Mouse (Mus musculus) hindbrain, embryonic 15.5 days (tissue): Measurements from ENCODE around the gene Tex261. TPM values are rescaled to one million over a fixed set of nuclear protein-coding genes. Genes with fewer than 3 reads are reported as not detected.
A peak's percentile ranks its signal among the peaks of the same experiment; 100 is the strongest.

ENCODE experiments used
- ATAC-seq: fragments of 200-750 bp; cut with Nextera tagmentation; 2 replicates; pipeline ENCODE4 v1.8.0; 2017; ENCODE audit warnings: low read depth, moderate number of reproducible peaks, moderate TSS enrichment; ENCODE audit not compliant: low FRiP score
- H3K27ac ChIP-seq: fragments of 300-500 bp; sonication (generic); replicated peaks from 2 replicates; pipeline ENCODE4 v1.5.1; 2015; ENCODE audit warnings: mild to moderate bottlenecking, inconsistent platforms
- H3K27me3 ChIP-seq: fragments of 300-500 bp; sonication (generic); 2 replicates; pipeline ENCODE4 v1.6.1; 2015; ENCODE audit warnings: control low read depth, inconsistent platforms
- H3K36me3 ChIP-seq: fragments of 300-500 bp; sonication (generic); 2 replicates; pipeline ENCODE4 v1.6.1; 2015; ENCODE audit warnings: control low read depth, inconsistent platforms
- H3K4me1 ChIP-seq: fragments of 300-500 bp; sonication (generic); replicated peaks from 2 replicates; pipeline ENCODE4 v1.6.1; 2015; ENCODE audit warnings: control low read depth, inconsistent platforms
- H3K4me2 ChIP-seq: fragments of 300-500 bp; sonication (generic); 2 replicates; pipeline ENCODE4 v1.6.1; 2015; ENCODE audit warnings: moderate library complexity, mild to moderate bottlenecking, inconsistent platforms
- H3K4me3 ChIP-seq: fragments of 300-500 bp; sonication (generic); 2 replicates; pipeline ENCODE4 v1.5.1; 2015; ENCODE audit warnings: mild to moderate bottlenecking, inconsistent platforms
- H3K9ac ChIP-seq: fragments of 300-500 bp; sonication (generic); 2 replicates; pipeline ENCODE4 v1.6.1; 2015; ENCODE audit warnings: inconsistent platforms
- H3K9me3 ChIP-seq: fragments of 300-500 bp; sonication (generic); 2 replicates; pipeline ENCODE4 v1.6.1; 2016; ENCODE audit warnings: control low read depth, inconsistent platforms
- WGBS: fragments of 180-500 bp; shearing (Covaris S2); methylation state at CpG from one replicate; pipeline ENCODE4 v1.1.7; 2015; 5-methylcytosine and 5-hydroxymethylcytosine counted together
- polyA plus RNA-seq: library from polyadenylated mRNA; unstranded; fragments of >200 nt; fragmentation: Nextera tagmentation; extraction: Ambion mirVana; gene quantifications from 2 replicates; pipeline ENCODE4 v1.2.1, GENCODE M21; 2015

The Tex261 gene
- polyA plus RNA-seq, result 61.4 and 73.5 TPM in 2 replicates

GRCm38 (mm10) chr6:83775638-83776293 lies at the start of gene Tex261:
Gene Tex261, minus strand, starts transcription at chr6:83775813.
- Histone ChIP-seq H3K4me1 (peaks cover 33% of the 10 kb centered on the region), H3K4me3 (peak within 1 kb of the TSS; percentile 76), H3K27ac (peak within 1 kb of the TSS; percentile 83), H3K36me3 (no peaks in the 10 kb centered on the region; the same call in none of the 2 replicates), H3K4me2 (peak within 1 kb of the TSS; percentile 81), H3K27me3 (no peaks in the 10 kb centered on the region), H3K9me3 (no peaks in the 10 kb centered on the region), H3K9ac (peak within 1 kb of the TSS; percentile 81)
- peak; percentile 96 for ATAC-seq
- WGBS, result under 1% methylated on average over 45 of the region's 45 CpGs

- Histone ChIP-seq H3K4me3 (no peak overlapping the region), H3K4me1 (peaks cover 2% of the 10 kb centered on the region; the same call in 1 of the 2 replicates), H3K9ac (no peak overlapping the region), H3K9me3 (no peaks in the 10 kb centered on the region), H3K36me3 (no peaks in the 10 kb centered on the region), H3K4me2 (no peak overlapping the region), H3K27me3 (no peaks in the 10 kb centered on the region), H3K27ac (no peak overlapping the region)
- ATAC-seq, result no peak
- WGBS, result 41% methylated on average over 2 of the region's 2 CpGs
Measured at GRCm38 (mm10) chr6:83821856-83822255, 46.2 kb upstream of the Tex261 start.

- ATAC-seq, result no peak
Measured at GRCm38 (mm10) chr6:83820727-83821515, 45.3 kb upstream of the Tex261 start.

GRCm38 (mm10) chr6:83818996-83819395 lies 43.4 kb upstream of the Tex261 start:
- WGBS, result 87% methylated on average over 1 of the region's 1 CpGs
- no peaks in the 10 kb centered on the region for H3K9me3 ChIP-seq
- peaks cover 2% of the 10 kb centered on the region; the same call in 1 of the 2 replicates for H3K4me1 ChIP-seq
- H3K9ac ChIP-seq, result no peak overlapping the region
- H3K27me3 ChIP-seq, result no peaks in the 10 kb centered on the region
- peaks cover 4% of the 10 kb centered on the region for H3K36me3 ChIP-seq
- H3K4me3 ChIP-seq, result no peak overlapping the region
- no peak overlapping the region for H3K4me2 ChIP-seq
- H3K27ac ChIP-seq, result no peak overlapping the region
- no peak for ATAC-seq

More at GRCm38 (mm10) chr6:83820727-83821515, 45.3 kb upstream of the Tex261 start:
- H3K36me3 ChIP-seq, result no peaks in the 10 kb centered on the region; the same call in 1 of the 2 replicates
- no peaks in the 10 kb centered on the region for H3K9me3 ChIP-seq
- no peak overlapping the region for H3K27ac ChIP-seq
- no peak overlapping the region for H3K4me3 ChIP-seq
- no peak overlapping the region for H3K4me2 ChIP-seq
- WGBS, result 79% methylated on average over 2 of the region's 2 CpGs
- no peaks in the 10 kb centered on the region for H3K27me3 ChIP-seq
- H3K4me1 ChIP-seq, result peaks cover 2% of the 10 kb centered on the region; the same call in 1 of the 2 replicates
- no peak overlapping the region for H3K9ac ChIP-seq

GRCm38 (mm10) chr6:83815801-83816200 lies 40.2 kb upstream of the Tex261 start:
- Histone ChIP-seq H3K4me3 (no peak overlapping the region), H3K4me1 (no peaks in the 10 kb centered on the region), H3K9me3 (no peaks in the 10 kb centered on the region), H3K4me2 (no peak overlapping the region), H3K27ac (no peak overlapping the region), H3K36me3 (peaks cover 18% of the 10 kb centered on the region), H3K27me3 (no peaks in the 10 kb centered on the region), H3K9ac (no peak overlapping the region)
- WGBS, result 95% methylated on average over 3 of the region's 3 CpGs
- no peak for ATAC-seq

- ATAC-seq, result no peak
- Histone ChIP-seq H3K4me2 (no peak overlapping the region), H3K27me3 (no peaks in the 10 kb centered on the region), H3K36me3 (peaks cover 34% of the 10 kb centered on the region; the same call in 1 of the 2 replicates), H3K4me1 (no peaks in the 10 kb centered on the region), H3K4me3 (no peak overlapping the region), H3K27ac (no peak overlapping the region), H3K9me3 (no peaks in the 10 kb centered on the region), H3K9ac (no peak overlapping the region)
- WGBS, result 94% methylated on average over 3 of the region's 3 CpGs
Measured at GRCm38 (mm10) chr6:83802846-83803245, 27.2 kb upstream of the Tex261 start.

- 0 out of 2 replicates have a peak, but pooled peaks cover under 1% of the 10 kb centered on the region for H3K4me1 ChIP-seq
- H3K27me3 ChIP-seq, result no peaks in the 10 kb centered on the region
- 88% methylated on average over 5 of the region's 5 CpGs for WGBS
- no peak overlapping the region for H3K9ac ChIP-seq
- no peak for ATAC-seq
- H3K4me2 ChIP-seq, result no peak overlapping the region
- peaks cover 29% of the 10 kb centered on the region; the same call in 1 of the 2 replicates for H3K36me3 ChIP-seq
- H3K27ac ChIP-seq, result no peak overlapping the region
- no peak overlapping the region for H3K4me3 ChIP-seq
- no peaks in the 10 kb centered on the region for H3K9me3 ChIP-seq
Measured at GRCm38 (mm10) chr6:83802033-83802432, 26.4 kb upstream of the Tex261 start.

GRCm38 (mm10) chr6:83796686-83797085 lies 21.1 kb upstream of the Tex261 start:
- 50% methylated on average over 3 of the region's 3 CpGs for WGBS
- H3K36me3 ChIP-seq, result peaks cover 18% of the 10 kb centered on the region; the same call in 1 of the 2 replicates
- peaks cover 20% of the 10 kb centered on the region for H3K4me1 ChIP-seq
- H3K9ac ChIP-seq, result no peak overlapping the region
- no peak overlapping the region for H3K27ac ChIP-seq
- H3K4me2 ChIP-seq, result no peak overlapping the region
- no peaks in the 10 kb centered on the region for H3K9me3 ChIP-seq
- no peaks in the 10 kb centered on the region for H3K27me3 ChIP-seq
- no peak for ATAC-seq
- H3K4me3 ChIP-seq, result no peak overlapping the region

- H3K9me3 ChIP-seq, result no peaks in the 10 kb centered on the region
- H3K4me2 ChIP-seq, result peak overlapping the region; percentile 84
- peak overlapping the region; percentile 95 for H3K27ac ChIP-seq
- peaks cover 6% of the 10 kb centered on the region; the same call in 1 of the 2 replicates for H3K36me3 ChIP-seq
- peak; percentile 31 for ATAC-seq
- peaks cover 20% of the 10 kb centered on the region for H3K4me1 ChIP-seq
- 10% methylated on average over 13 of the region's 13 CpGs for WGBS
- H3K4me3 ChIP-seq, result peak overlapping the region; percentile 81
- peak overlapping the region; percentile 93 for H3K9ac ChIP-seq
- H3K27me3 ChIP-seq, result no peaks in the 10 kb centered on the region
Measured at GRCm38 (mm10) chr6:83795492-83795900, 19.9 kb upstream of the Tex261 start.

GRCm38 (mm10) chr6:83794760-83795296 lies 19.2 kb upstream of the Tex261 start, which contains the start of gene Nagk:
Gene Nagk, plus strand, starts transcription at chr6:83794982.
- no peaks in the 10 kb centered on the region for H3K27me3 ChIP-seq
- WGBS, result under 1% methylated on average over 43 of the region's 43 CpGs

GRCm38 (mm10) chr6:83791251-83791890 lies 15.8 kb upstream of the Tex261 start:
- Histone ChIP-seq H3K4me1 (peaks cover 15% of the 10 kb centered on the region), H3K4me2 (no peak overlapping the region), H3K4me3 (no peak overlapping the region), H3K9me3 (no peaks in the 10 kb centered on the region), H3K36me3 (no peaks in the 10 kb centered on the region), H3K27ac (no peak overlapping the region), H3K27me3 (no peaks in the 10 kb centered on the region), H3K9ac (no peak overlapping the region)
- WGBS, result 78% methylated on average over 4 of the region's 4 CpGs
- no peak for ATAC-seq

More at GRCm38 (mm10) chr6:83794760-83795296, 19.2 kb upstream of the Tex261 start, which contains the start of gene Nagk:
- Histone ChIP-seq H3K36me3 (0 out of 2 replicates have a peak, but pooled peaks cover 3% of the 10 kb centered on the region), H3K9me3 (no peaks in the 10 kb centered on the region), H3K9ac (peak within 1 kb of the TSS; percentile 93), H3K4me1 (peaks cover 20% of the 10 kb centered on the region), H3K4me3 (peak within 1 kb of the TSS; percentile 81), H3K4me2 (peak within 1 kb of the TSS; percentile 84), H3K27ac (peak within 1 kb of the TSS; percentile 95)
- ATAC-seq, result peak; percentile 96
